Mouse (Mus musculus) midbrain, embryonic 13.5 days (tissue): ENCODE results near the gene Dhx32. TPM values are rescaled to one million over a fixed set of nuclear protein-coding genes. Genes with fewer than 3 reads are reported as not detected.
"Not testable (repeated sequence)": the region's sequence is repeated elsewhere in the genome, so short reads cannot be mapped to it uniquely, and the experiment has no call there.

Experiments
- ATAC-seq: fragments of 200-750 bp; cut with Nextera tagmentation; 2 replicates; pipeline ENCODE4 v1.8.0; 2017; ENCODE audit warnings: mild to moderate bottlenecking, moderate TSS enrichment, moderate library complexity
- H3K27ac ChIP-seq: fragments of 300-500 bp; sonication (generic); 2 replicates; pipeline ENCODE4 v1.5.1; 2015; ENCODE audit warnings: inconsistent platforms, mild to moderate bottlenecking, moderate library complexity
- H3K27me3 ChIP-seq: fragments of 300-500 bp; sonication (generic); 2 replicates; pipeline ENCODE4 v1.6.1; 2015; ENCODE audit warnings: mild to moderate bottlenecking, inconsistent platforms
- H3K36me3 ChIP-seq: fragments of 300-500 bp; sonication (generic); 2 replicates; pipeline ENCODE4 v1.6.1; 2015; ENCODE audit warnings: mild to moderate bottlenecking, inconsistent platforms
- H3K4me1 ChIP-seq: fragments of 300-500 bp; sonication (generic); replicated peaks from 2 replicates; pipeline ENCODE4 v1.6.1; 2015; ENCODE audit warnings: inconsistent platforms
- H3K4me2 ChIP-seq: fragments of 300-500 bp; sonication (generic); replicated peaks from 2 replicates; pipeline ENCODE4 v1.6.1; 2015; ENCODE audit warnings: moderate library complexity, mild to moderate bottlenecking, inconsistent platforms
- H3K4me3 ChIP-seq: fragments of 300-500 bp; sonication (generic); replicated peaks from 2 replicates; pipeline ENCODE4 v1.5.1; 2015; ENCODE audit warnings: mild to moderate bottlenecking, inconsistent platforms
- H3K9ac ChIP-seq: fragments of 300-500 bp; sonication (generic); replicated peaks from 2 replicates; pipeline ENCODE4 v1.6.1; 2015; ENCODE audit warnings: mild to moderate bottlenecking, inconsistent platforms
- H3K9me3 ChIP-seq: fragments of 300-500 bp; sonication (generic); 2 replicates; pipeline ENCODE4 v1.6.1; 2016; ENCODE audit warnings: mild to moderate bottlenecking, inconsistent platforms
- WGBS: fragments of 180-500 bp; shearing (Covaris S2); methylation state at CpG from one replicate; pipeline ENCODE4 v1.1.7; 2015; 5-methylcytosine and 5-hydroxymethylcytosine counted together
- polyA plus RNA-seq: library from polyadenylated mRNA; unstranded; fragments of >200 nt; fragmentation: Nextera tagmentation; extraction: Ambion mirVana; gene quantifications from 2 replicates; pipeline ENCODE4 v1.2.1, GENCODE M21; 2015

Gene Dhx32
- polyA plus RNA-seq, 1 experiment from 2014 or later = 45.8 TPM

GRCm38 (mm10) chr7:133718580-133718979 is 63.9 kb downstream of the Dhx32 start:
- Histone ChIP-seq H3K36me3 (peaks cover 99% of the 10 kb centered on the region), H3K27ac (no peak overlapping the region), H3K9ac (no peak overlapping the region), H3K4me2 (no peak overlapping the region), H3K4me1 (no peaks in the 10 kb centered on the region), H3K27me3 (no peaks in the 10 kb centered on the region), H3K4me3 (no peak overlapping the region), H3K9me3 (no peaks in the 10 kb centered on the region)
- WGBS = 100% methylated on average over 1 of the region's 1 CpGs
- ATAC-seq = no peak

GRCm38 (mm10) chr7:133715387-133715786 is 67.1 kb downstream of the Dhx32 start:
- peaks cover 83% of the 10 kb centered on the region for H3K36me3 ChIP-seq
- H3K4me3 ChIP-seq = no peak overlapping the region
- H3K27me3 ChIP-seq = no peaks in the 10 kb centered on the region
- no peak overlapping the region for H3K9ac ChIP-seq
- WGBS = 92% methylated on average over 4 of the region's 4 CpGs
- no peak overlapping the region for H3K27ac ChIP-seq
- no peaks in the 10 kb centered on the region for H3K4me1 ChIP-seq
- no peak for ATAC-seq
- H3K9me3 ChIP-seq = no peaks in the 10 kb centered on the region
- no peak overlapping the region for H3K4me2 ChIP-seq

GRCm38 (mm10) chr7:133707301-133707700 is 75.2 kb downstream of the Dhx32 start:
- peaks cover 4% of the 10 kb centered on the region; the same call in 1 of the 2 replicates for H3K36me3 ChIP-seq
- H3K4me2 ChIP-seq = no peak overlapping the region
- H3K9ac ChIP-seq = no peak overlapping the region
- no peak overlapping the region for H3K27ac ChIP-seq
- H3K4me1 ChIP-seq = peaks cover 15% of the 10 kb centered on the region
- H3K9me3 ChIP-seq = no peaks in the 10 kb centered on the region
- ATAC-seq = no peak
- no peak overlapping the region for H3K4me3 ChIP-seq
- 94% methylated on average over 2 of the region's 2 CpGs for WGBS
- no peaks in the 10 kb centered on the region for H3K27me3 ChIP-seq

- no peak overlapping the region for H3K4me3 ChIP-seq
- no peak overlapping the region for H3K27ac ChIP-seq
- H3K27me3 ChIP-seq = no peaks in the 10 kb centered on the region
- no peak for ATAC-seq
- no peak overlapping the region for H3K9ac ChIP-seq
- H3K4me2 ChIP-seq = no peak overlapping the region
- H3K9me3 ChIP-seq = no peaks in the 10 kb centered on the region
- H3K36me3 ChIP-seq = peaks cover 11% of the 10 kb centered on the region; the same call in 1 of the 2 replicates
- H3K4me1 ChIP-seq = peaks cover 7% of the 10 kb centered on the region
- 95% methylated on average over 7 of the region's 7 CpGs for WGBS
Measured at GRCm38 (mm10) chr7:133703906-133704305, 78.6 kb downstream of the Dhx32 start.

GRCm38 (mm10) chr7:133702333-133702732 is 80.2 kb downstream of the Dhx32 start:
- no peaks in the 10 kb centered on the region for H3K9me3 ChIP-seq
- ATAC-seq = no peak
- H3K27me3 ChIP-seq = no peaks in the 10 kb centered on the region
- 95% methylated on average over 10 of the region's 10 CpGs for WGBS
- no peak overlapping the region for H3K9ac ChIP-seq
- H3K36me3 ChIP-seq = peaks cover 21% of the 10 kb centered on the region
- H3K27ac ChIP-seq = no peak overlapping the region
- no peak overlapping the region for H3K4me2 ChIP-seq
- no peak overlapping the region for H3K4me3 ChIP-seq
- no peaks in the 10 kb centered on the region for H3K4me1 ChIP-seq

- peaks cover 31% of the 10 kb centered on the region for H3K36me3 ChIP-seq
- no peaks in the 10 kb centered on the region for H3K27me3 ChIP-seq
- WGBS = 94% methylated on average over 7 of the region's 7 CpGs
- no peaks in the 10 kb centered on the region for H3K4me1 ChIP-seq
- H3K9me3 ChIP-seq = no peaks in the 10 kb centered on the region
- no peak overlapping the region for H3K27ac ChIP-seq
- H3K4me3 ChIP-seq = no peak overlapping the region
- H3K9ac ChIP-seq = no peak overlapping the region
- H3K4me2 ChIP-seq = no peak overlapping the region
- no peak for ATAC-seq
Measured at GRCm38 (mm10) chr7:133701366-133701765, 81.2 kb downstream of the Dhx32 start.

GRCm38 (mm10) chr7:133699885-133700284 is 82.6 kb downstream of the Dhx32 start:
- no peaks in the 10 kb centered on the region for H3K27me3 ChIP-seq
- no peak overlapping the region for H3K27ac ChIP-seq
- no peaks in the 10 kb centered on the region for H3K4me1 ChIP-seq
- H3K4me3 ChIP-seq = no peak overlapping the region
- peaks cover 41% of the 10 kb centered on the region for H3K36me3 ChIP-seq
- no peaks in the 10 kb centered on the region for H3K9me3 ChIP-seq
- WGBS = 86% methylated on average over 4 of the region's 4 CpGs
- no peak overlapping the region for H3K4me2 ChIP-seq
- ATAC-seq = no peak
- no peak overlapping the region for H3K9ac ChIP-seq

GRCm38 (mm10) chr7:133698021-133698709 is 84.4 kb downstream of the Dhx32 start:
- no peak overlapping the region for H3K4me2 ChIP-seq
- no peak for ATAC-seq
- WGBS = 87% methylated on average over 12 of the region's 12 CpGs
- H3K9me3 ChIP-seq = no peaks in the 10 kb centered on the region
- no peak overlapping the region for H3K9ac ChIP-seq
- no peak overlapping the region for H3K4me3 ChIP-seq
- H3K27me3 ChIP-seq = no peaks in the 10 kb centered on the region
- peaks cover 44% of the 10 kb centered on the region for H3K36me3 ChIP-seq
- H3K27ac ChIP-seq = no peak overlapping the region
- no peaks in the 10 kb centered on the region for H3K4me1 ChIP-seq

GRCm38 (mm10) chr7:133685644-133686043 is 96.9 kb downstream of the Dhx32 start:
- H3K9ac ChIP-seq, H3K9me3 ChIP-seq, ATAC-seq, H3K27me3 ChIP-seq, H3K4me2 ChIP-seq, H3K27ac ChIP-seq, H3K4me1 ChIP-seq, H3K4me3 ChIP-seq: not testable (repeated sequence)
- peaks cover 48% of the 10 kb centered on the region for H3K36me3 ChIP-seq

- Histone ChIP-seq H3K4me2 (no peak overlapping the region), H3K27me3 (no peaks in the 10 kb centered on the region), H3K9ac (no peak overlapping the region), H3K4me3 (no peak overlapping the region), H3K9me3 (peaks cover 8% of the 10 kb centered on the region), H3K4me1 (no peaks in the 10 kb centered on the region), H3K27ac (no peak overlapping the region), H3K36me3 (peaks cover 39% of the 10 kb centered on the region)
- ATAC-seq = no peak
- WGBS = 95% methylated on average over 6 of the region's 6 CpGs
Measured at GRCm38 (mm10) chr7:133684701-133685100, 97.8 kb downstream of the Dhx32 start.

GRCm38 (mm10) chr7:133684110-133684509 is 98.4 kb downstream of the Dhx32 start:
- ATAC-seq = no peak

GRCm38 (mm10) chr7:133683626-133684025 is 98.9 kb downstream of the Dhx32 start:
- peaks cover 7% of the 10 kb centered on the region for H3K9me3 ChIP-seq
- ATAC-seq = no peak
- H3K27ac ChIP-seq = no peak overlapping the region
- H3K27me3 ChIP-seq = no peaks in the 10 kb centered on the region
- peaks cover 28% of the 10 kb centered on the region for H3K36me3 ChIP-seq
- H3K4me1 ChIP-seq = no peaks in the 10 kb centered on the region
- H3K4me2 ChIP-seq = no peak overlapping the region
- H3K4me3 ChIP-seq = no peak overlapping the region
- 86% methylated on average over 5 of the region's 5 CpGs for WGBS
- H3K9ac ChIP-seq = no peak overlapping the region

More at GRCm38 (mm10) chr7:133684110-133684509, 98.4 kb downstream of the Dhx32 start:
- 85% methylated on average over 5 of the region's 5 CpGs for WGBS
- Histone ChIP-seq H3K36me3 (peaks cover 33% of the 10 kb centered on the region), H3K4me2 (no peak overlapping the region), H3K4me3 (no peak overlapping the region), H3K9me3 (peaks cover 8% of the 10 kb centered on the region), H3K27ac (no peak overlapping the region), H3K4me1 (no peaks in the 10 kb centered on the region), H3K9ac (no peak overlapping the region), H3K27me3 (no peaks in the 10 kb centered on the region)

GRCm38 (mm10) chr7:133679961-133680360 is 102.6 kb downstream of the Dhx32 start, which contains the start of gene Mmp21:
Mmp21 (minus strand) TSS chr7:133680061.
- H3K9me3 ChIP-seq = no peaks in the 10 kb centered on the region
- H3K27me3 ChIP-seq = no peaks in the 10 kb centered on the region
- no peak within 1 kb of the TSS for H3K27ac ChIP-seq
- H3K9ac ChIP-seq = no peak within 1 kb of the TSS
- 92% methylated on average over 3 of the region's 3 CpGs for WGBS
- H3K4me2 ChIP-seq = no peak within 1 kb of the TSS
- ATAC-seq = no peak
- no peaks in the 10 kb centered on the region for H3K4me1 ChIP-seq
- no peak within 1 kb of the TSS for H3K4me3 ChIP-seq
- H3K36me3 ChIP-seq = 0 out of 2 replicates have a peak, but pooled peaks cover 5% of the 10 kb centered on the region
